Mouse (Mus musculus) testis, postnatal 10 days (tissue): ENCODE results near the gene Tlr7.
"Not testable (repeated sequence)": the region's sequence is repeated elsewhere in the genome, so short reads cannot be mapped to it uniquely, and the experiment has no call there.

Source experiments
- DNase-seq: peaks from one replicate; pipeline ENCODE4 v3.0.0; 2021; ENCODE audit warnings: low spot score

Gene Tlr7

GRCm38 (mm10) chrX:167330399-167330798, at the start of gene Tlr7:
Gene Tlr7, minus strand, starts transcription at chrX:167330558.
- DNase-seq: no peak

- no peak for DNase-seq
Measured at GRCm38 (mm10) chrX:167380073-167380472, 49.7 kb upstream of the Tlr7 start.

- DNase-seq: not testable (repeated sequence)
Measured at GRCm38 (mm10) chrX:167361231-167361630, 30.9 kb upstream of the Tlr7 start.

- DNase-seq: no peak
Measured at GRCm38 (mm10) chrX:167359704-167360103, 29.3 kb upstream of the Tlr7 start.

- DNase-seq: no peak
Measured at GRCm38 (mm10) chrX:167357415-167357814, 27.1 kb upstream of the Tlr7 start.

- DNase-seq: no peak
Measured at GRCm38 (mm10) chrX:167355965-167356364, 25.6 kb upstream of the Tlr7 start.

GRCm38 (mm10) chrX:167353617-167354016, 23.3 kb upstream of the Tlr7 start:
- no peak for DNase-seq

GRCm38 (mm10) chrX:167346440-167346839, 16.1 kb upstream of the Tlr7 start:
- no peak for DNase-seq

GRCm38 (mm10) chrX:167344356-167344755, 14.0 kb upstream of the Tlr7 start:
- no peak for DNase-seq

GRCm38 (mm10) chrX:167341811-167342210, 11.5 kb upstream of the Tlr7 start:
- DNase-seq: no peak

- no peak for DNase-seq
Measured at GRCm38 (mm10) chrX:167340190-167340589, 9.8 kb upstream of the Tlr7 start.

GRCm38 (mm10) chrX:167337990-167338389, 7.6 kb upstream of the Tlr7 start:
- no peak for DNase-seq

- no peak for DNase-seq
Measured at GRCm38 (mm10) chrX:167334571-167334970, 4.2 kb upstream of the Tlr7 start.

GRCm38 (mm10) chrX:167332607-167333006, 2.2 kb upstream of the Tlr7 start:
- no peak for DNase-seq

- DNase-seq: no peak
Measured at GRCm38 (mm10) chrX:167330993-167331392, 635 bp upstream of the Tlr7 start.

GRCm38 (mm10) chrX:167329620-167330019, 738 bp downstream of the Tlr7 start:
- DNase-seq: no peak

- DNase-seq: no peak
Measured at GRCm38 (mm10) chrX:167329098-167329497, 1.3 kb downstream of the Tlr7 start.

- no peak for DNase-seq
Measured at GRCm38 (mm10) chrX:167328519-167328918, 1.8 kb downstream of the Tlr7 start.

- DNase-seq: no peak
Measured at GRCm38 (mm10) chrX:167323742-167324141, 6.6 kb downstream of the Tlr7 start.

GRCm38 (mm10) chrX:167321233-167321806, 9.0 kb downstream of the Tlr7 start:
- DNase-seq: no peak

GRCm38 (mm10) chrX:167318819-167319396, 11.4 kb downstream of the Tlr7 start:
- DNase-seq: no peak

- no peak for DNase-seq
Measured at GRCm38 (mm10) chrX:167315766-167316165, 14.6 kb downstream of the Tlr7 start.

- DNase-seq: no peak
Measured at GRCm38 (mm10) chrX:167315093-167315726, 15.1 kb downstream of the Tlr7 start.

- not testable (repeated sequence) for DNase-seq
Measured at GRCm38 (mm10) chrX:167302061-167302460, 28.3 kb downstream of the Tlr7 start.
